Mouse (Mus musculus): ENCODE measurements around the gene Gm42715.

The Gm42715 gene

DNA sequence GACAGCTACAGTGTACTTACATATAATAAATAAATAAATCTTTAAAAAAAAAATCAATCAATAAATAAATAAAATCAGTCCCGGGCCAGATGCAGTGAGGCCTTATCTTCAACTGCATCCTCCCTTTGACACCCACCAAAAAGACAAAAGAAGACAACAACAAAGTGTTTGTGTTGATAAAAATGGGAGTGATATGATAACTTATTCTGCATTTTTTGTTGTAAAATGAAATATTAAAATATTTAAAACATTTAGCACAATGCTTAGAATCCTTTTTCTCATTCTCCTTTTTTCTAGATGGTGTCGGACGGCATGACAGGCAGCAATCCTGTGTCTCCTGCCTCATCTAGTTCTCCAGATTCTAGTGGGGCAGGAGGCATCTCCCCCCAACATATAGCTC lies at the start of gene Gm42715:
Gene Gm42715, plus strand, starts transcription at position 301 of the 400 bp plus-strand sequence.
- TF ChIP-seq GATA4 (IDR thresholded peaks at IDR 0.05; ENCODE audit: insufficient replicate concordance, low read length) = no peak

GRCm38 (mm10) chr7:127470011-127470715 lies 49.2 kb upstream of the Gm42715 start:
- TF ChIP-seq GATA4 (IDR thresholded peaks at IDR 0.05; ENCODE audit: insufficient replicate concordance, low read length) = no peak

- TF ChIP-seq GATA4 (IDR thresholded peaks at IDR 0.05; ENCODE audit: insufficient replicate concordance, low read length) = no peak
Observed at GRCm38 (mm10) chr7:127470743-127471645, 48.4 kb upstream of the Gm42715 start.

DNA sequence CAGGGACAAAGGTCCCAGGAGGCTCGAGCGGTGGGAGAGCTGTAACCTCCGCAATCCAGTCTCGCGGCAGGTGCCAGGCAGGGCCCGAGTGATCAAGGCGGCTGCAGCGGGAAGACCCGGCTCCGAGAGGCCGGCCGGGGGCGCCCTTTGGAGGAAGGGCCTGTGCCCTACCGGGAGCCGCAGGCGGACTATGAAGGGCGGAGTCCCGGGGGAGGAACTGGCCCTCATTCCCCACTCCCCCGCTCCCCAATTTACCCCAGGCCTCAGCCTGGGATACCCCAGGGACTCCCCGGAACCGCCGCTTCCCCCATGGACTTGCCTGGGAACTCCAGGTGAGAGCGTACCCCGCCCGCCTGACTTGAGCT lies 47.8 kb upstream of the Gm42715 start:
- TF ChIP-seq GATA4 (IDR thresholded peaks at IDR 0.05; ENCODE audit: insufficient replicate concordance, low read length) = no peak

- no peak for TF ChIP-seq GATA4 (IDR thresholded peaks at IDR 0.05; ENCODE audit: insufficient replicate concordance, low read length)
Observed at GRCm38 (mm10) chr7:127472060-127472459, 47.3 kb upstream of the Gm42715 start.

GRCm38 (mm10) chr7:127473705-127474104 lies 45.7 kb upstream of the Gm42715 start:
- TF ChIP-seq GATA4 (IDR thresholded peaks at IDR 0.05; ENCODE audit: insufficient replicate concordance, low read length) = no peak

DNA sequence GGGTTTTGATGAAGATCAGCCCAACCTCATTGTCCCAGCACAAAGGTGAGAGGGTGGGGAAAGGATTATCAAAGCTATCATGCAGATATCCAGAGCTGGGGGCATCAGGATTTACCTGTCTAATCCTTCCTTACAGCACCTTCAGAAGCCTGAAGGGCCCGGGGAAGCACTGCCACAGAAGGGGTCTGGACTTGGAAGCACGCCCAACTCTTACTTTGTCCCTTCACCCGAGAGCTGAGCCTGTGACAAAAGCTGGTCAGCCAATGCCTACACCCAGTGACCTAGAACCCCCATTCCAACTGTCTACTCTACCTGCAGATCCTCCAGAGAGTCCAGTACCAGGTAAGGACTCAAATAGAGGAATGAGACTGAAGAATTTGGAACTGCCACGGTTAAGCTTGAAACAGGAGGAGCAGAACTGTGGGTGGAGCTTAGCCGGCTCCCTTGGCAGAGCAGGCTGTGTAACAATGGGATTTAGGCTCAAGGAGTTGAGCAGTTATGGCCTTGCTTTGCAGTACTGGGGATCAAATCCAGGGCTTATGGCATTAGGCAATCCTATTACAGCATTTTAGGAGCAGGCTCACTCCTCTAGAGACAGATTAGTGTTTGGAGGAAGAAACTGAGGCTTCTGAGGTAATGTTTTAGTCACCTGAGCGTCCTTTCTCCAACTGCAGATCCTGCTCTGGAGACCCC lies 44.9 kb upstream of the Gm42715 start:
- no peak for TF ChIP-seq GATA4 (IDR thresholded peaks at IDR 0.05; ENCODE audit: insufficient replicate concordance, low read length)

- TF ChIP-seq GATA4 (IDR thresholded peaks at IDR 0.05; ENCODE audit: insufficient replicate concordance, low read length) = no peak
Observed at GRCm38 (mm10) chr7:127475186-127475740, 44.1 kb upstream of the Gm42715 start.

DNA sequence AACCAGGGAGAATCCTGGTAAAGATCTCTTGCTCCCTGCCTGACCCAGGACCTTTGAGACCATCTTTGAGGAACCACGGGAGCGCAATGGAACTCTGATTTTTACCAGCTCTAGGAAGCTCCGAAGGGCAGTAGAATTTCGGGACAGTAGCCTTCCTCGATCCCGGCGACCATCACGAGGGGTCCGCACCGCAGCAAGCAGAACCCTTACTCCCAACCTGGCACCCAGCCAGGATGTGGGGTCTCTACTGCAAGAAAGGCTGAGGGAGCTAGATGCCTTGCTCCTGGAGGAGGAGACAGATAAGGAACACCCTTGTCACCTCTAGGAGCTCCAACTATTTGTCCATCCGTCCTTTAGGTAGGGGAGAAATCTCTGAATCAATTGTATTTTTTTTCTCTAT lies 43.0 kb upstream of the Gm42715 start:
- TF ChIP-seq GATA4 (IDR thresholded peaks at IDR 0.05; ENCODE audit: insufficient replicate concordance, low read length) = no peak

GRCm38 (mm10) chr7:127476855-127477254 lies 42.5 kb upstream of the Gm42715 start:
- TF ChIP-seq GATA4 (IDR thresholded peaks at IDR 0.05; ENCODE audit: insufficient replicate concordance, low read length) = no peak

DNA sequence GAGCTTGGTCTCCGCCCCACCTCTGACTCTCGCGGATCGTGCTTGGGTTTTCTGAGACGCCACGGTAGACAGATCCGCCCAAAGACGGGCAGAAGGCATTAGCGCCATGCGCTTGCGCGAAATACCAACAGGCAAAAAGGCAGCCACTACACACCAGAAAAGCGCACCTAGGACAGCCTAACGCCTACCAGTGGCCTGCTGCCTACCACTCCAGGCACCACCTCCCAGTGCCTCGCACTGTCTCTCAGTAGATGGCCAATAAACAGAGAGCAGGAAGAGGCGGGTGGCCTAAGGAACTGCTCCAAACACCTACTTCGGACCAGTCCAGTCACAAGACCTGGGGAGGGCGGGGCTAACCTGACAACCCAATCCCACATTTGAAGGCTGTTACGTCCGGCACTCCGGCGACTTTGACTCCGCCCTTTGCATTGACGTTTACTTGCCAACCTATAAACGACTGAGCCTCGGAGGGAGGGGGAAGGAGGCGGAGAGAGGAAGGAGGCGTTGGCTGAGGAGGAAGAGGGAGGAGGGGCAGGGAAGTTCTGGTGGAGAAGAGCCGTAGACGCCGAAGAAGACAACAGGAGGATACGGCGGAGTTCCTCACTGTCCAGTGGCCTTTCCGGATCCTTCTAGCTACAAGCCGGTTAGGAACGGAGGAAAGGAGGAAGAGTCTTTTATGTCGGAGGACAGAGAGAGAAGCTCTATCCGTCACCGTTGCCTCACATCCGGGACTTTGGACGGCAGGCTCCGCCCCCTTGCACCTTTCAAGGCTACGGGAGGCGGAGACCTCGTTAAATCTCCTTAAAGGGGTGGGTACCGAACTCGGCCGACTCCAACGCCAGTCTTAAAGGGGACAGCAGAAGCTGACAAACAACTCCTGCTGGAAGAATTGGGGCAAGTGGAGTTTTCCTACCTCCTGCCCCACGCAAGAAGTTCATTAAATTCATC lies 41.4 kb upstream of the Gm42715 start:
- no peak for TF ChIP-seq GATA4 (IDR thresholded peaks at IDR 0.05; ENCODE audit: insufficient replicate concordance, low read length)

DNA sequence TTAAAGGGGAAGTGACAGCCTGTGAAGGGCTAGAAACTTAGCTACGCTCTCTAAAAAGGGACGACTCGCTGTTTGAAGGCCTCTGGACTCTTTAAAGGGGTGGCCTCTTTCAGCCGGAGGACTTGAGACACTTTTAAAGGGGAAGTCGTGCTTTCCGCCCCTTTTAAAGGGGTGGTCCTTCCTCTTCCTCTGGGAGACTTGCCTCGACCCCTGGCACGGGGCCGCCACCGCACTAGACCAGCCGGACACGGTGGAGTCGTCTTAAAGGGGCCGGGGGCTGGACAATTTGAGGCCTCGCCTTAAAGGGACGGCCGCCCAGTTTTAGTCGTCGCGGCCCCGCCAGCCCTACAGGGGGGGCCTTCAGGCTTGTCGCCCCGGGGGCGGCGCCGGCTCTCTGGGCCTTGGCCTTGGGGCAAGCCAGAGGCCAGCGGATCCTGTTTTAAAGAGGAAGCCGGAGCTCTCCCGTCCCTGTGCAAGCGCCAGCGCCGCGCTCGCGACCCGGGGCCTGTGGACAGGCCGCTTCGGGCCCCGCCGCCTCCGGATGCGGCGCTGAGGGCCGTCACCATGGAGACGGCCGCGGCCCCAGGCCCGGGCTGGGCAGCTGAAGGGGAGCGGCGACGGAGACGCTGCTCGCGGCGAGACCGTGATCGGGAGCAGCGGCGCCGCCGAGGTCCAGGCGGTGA lies 40.6 kb upstream of the Gm42715 start, which contains the start of gene Fbrs:
Gene Fbrs, plus strand, starts transcription at position 565 of the 683 bp plus-strand sequence.
- peak; percentile 9; the same call in 1 of the 2 replicates for TF ChIP-seq GATA4 (IDR thresholded peaks at IDR 0.05; ENCODE audit: insufficient replicate concordance, low read length)
